Mouse (Mus musculus): ENCODE measurements around the gene Cdh4. TPM values are rescaled to one million over a fixed set of nuclear protein-coding genes. Genes with fewer than 3 reads are reported as not detected.

Gene Cdh4
- not detected for polyA plus RNA-seq (2017; shearing (Covaris generic))

GRCm38 (mm10) chr2:179442191-179442540 lies at the start of gene Cdh4:
Cdh4 (plus strand) TSS chr2:179442431.

All from effector memory CD4-positive, alpha-beta T cell, adult 5 months (primary cell).